Mouse (Mus musculus): ENCODE results near the gene Ift52.

DNA sequence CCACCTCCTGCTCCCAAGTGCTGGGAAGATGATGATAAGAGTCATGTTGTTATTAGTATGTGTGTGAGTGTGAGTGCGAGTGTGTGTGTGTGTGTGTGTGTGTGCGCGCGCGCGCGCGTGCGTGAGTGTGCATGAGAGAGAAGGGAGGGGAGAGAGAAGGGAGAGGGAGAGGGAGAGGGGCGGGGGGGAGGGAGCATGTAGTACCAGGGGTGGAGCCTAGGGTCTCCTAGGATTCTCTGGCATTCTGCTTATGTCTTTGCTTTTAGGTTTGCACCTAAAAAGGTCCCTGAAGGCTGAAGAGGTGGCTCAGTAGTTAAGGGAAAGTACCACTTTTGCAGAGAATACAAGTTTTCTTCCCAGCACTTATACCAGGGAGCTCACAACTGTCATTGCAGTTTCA, 77.8 kb downstream of the Ift52 start:
- TF ChIP-seq SRF (IDR thresholded peaks at IDR 0.05; ENCODE audit: control insufficient read depth, insufficient read length, low read depth) (no peak), TCF12 (IDR thresholded peaks at IDR 0.05; ENCODE audit: insufficient read depth, poor library complexity, severe bottlenecking) (no peak), MYOD1 (IDR thresholded peaks at IDR 0.05; ENCODE audit: control insufficient read depth in 1 of 3, insufficient read length in 2 of 3, low read depth in 2 of 3) (no peak), POLR2A (IDR thresholded peaks at IDR 0.05; ENCODE audit: insufficient read length, low read depth) (no peak), POLR2AphosphoS2 (IDR thresholded peaks at IDR 0.05; ENCODE audit: insufficient read length, low read depth) (no peak), MAX (IDR thresholded peaks at IDR 0.05; ENCODE audit: low read depth) (no peak), REST (IDR thresholded peaks at IDR 0.05; ENCODE audit: insufficient read depth, insufficient read length) (no peak), USF1 (IDR thresholded peaks at IDR 0.05; ENCODE audit: low read depth) (no peak), CEBPB (IDR thresholded peaks at IDR 0.05; ENCODE audit: insufficient read depth, poor library complexity, severe bottlenecking) (no peak), MYOG (IDR thresholded peaks at IDR 0.05; ENCODE audit: control insufficient read depth in 1 of 3, insufficient read depth in 1 of 3, insufficient read length in 2 of 3, low read depth in 2 of 3) (no peak), E2F4 (IDR thresholded peaks at IDR 0.05; ENCODE audit: insufficient read depth) (no peak)
